Mouse (Mus musculus) spleen, adult 10 weeks (tissue): Measurements from ENCODE around the gene Zfp868. TPM values are rescaled to one million over a fixed set of nuclear protein-coding genes. Genes with fewer than 3 reads are reported as not detected.

Experiments used
- polyA plus RNA-seq: library from polyadenylated mRNA; stranded (reverse); fragments of 350-450 nt; fragmentation: Illumina TruSeq; extraction: RNeasy Lipid Tissue Mini Kit (QIAGEN cat#74804); gene quantifications from one replicate; pipeline ENCODE4 v1.2.3, GENCODE M21; 2015; ENCODE audit warnings: low replicate concordance; ENCODE audit not compliant: insufficient read depth

Gene Zfp868
- polyA plus RNA-seq: 29.8 TPM

GRCm38 (mm10) chr8:69625095-69625789, at the start of gene Zfp868:
TSS of gene Zfp868 (minus strand) at chr8:69625548.

GRCm38 (mm10) chr8:69654358-69654981, 29.1 kb upstream of the Zfp868 start, which contains the start of gene Zfp964:
TSS of gene Zfp964 (plus strand) at chr8:69654479.

Other genes with a start within 250 kb of the Zfp868 start
- not detected for gene Gm9495, start 172.0 kb downstream of the Zfp868 start, polyA plus RNA-seq
- gene Gm7697, start 102.6 kb downstream of the Zfp868 start, polyA plus RNA-seq: not detected
- 3.1 TPM for gene Zfp964, start 28.9 kb upstream of the Zfp868 start, polyA plus RNA-seq
- gene Zfp869, start 85.2 kb upstream of the Zfp868 start, polyA plus RNA-seq: 88.7 TPM
- gene Zfp963, start 124.4 kb upstream of the Zfp868 start, polyA plus RNA-seq: 11.5 TPM
- 1.4 TPM for gene Gm20422, start 149.3 kb upstream of the Zfp868 start, polyA plus RNA-seq
- gene Atp13a1, start 165.6 kb upstream of the Zfp868 start, polyA plus RNA-seq: 16.8 TPM
- 62.4 TPM for gene Zfp866, start 165.6 kb upstream of the Zfp868 start, polyA plus RNA-seq
- 168 TPM for gene Gmip, start 183.1 kb upstream of the Zfp868 start, polyA plus RNA-seq
- gene Lpar2, start 196.9 kb upstream of the Zfp868 start, polyA plus RNA-seq: 6.1 TPM
- gene Pbx4, start 206.9 kb upstream of the Zfp868 start, polyA plus RNA-seq: 8.6 TPM